Mouse (Mus musculus) limb, embryonic 11.5 days (tissue): ENCODE results near the gene Spink4. TPM values are rescaled to one million over a fixed set of nuclear protein-coding genes. Genes with fewer than 3 reads are reported as not detected.

Source experiments
- ATAC-seq: fragments of 200-750 bp; cut with Nextera tagmentation; 2 replicates; pipeline ENCODE4 v1.8.0; 2017; ENCODE audit warnings: low read depth; ENCODE audit not compliant: insufficient number of reproducible peaks, low FRiP score, low TSS enrichment
- DNase-seq: peaks from one replicate; pipeline ENCODE4 v3.0.0-alpha.2; 2015; ENCODE audit warnings: low spot score
- H3K27ac ChIP-seq: fragments of 300-500 bp; sonication (generic); replicated peaks from 2 replicates; pipeline ENCODE4 v1.5.1; 2014; ENCODE audit warnings: low read depth, mild to moderate bottlenecking, low read length
- H3K27me3 ChIP-seq: fragments of 300-500 bp; sonication (generic); 2 replicates; pipeline ENCODE4 v1.6.1; 2014; ENCODE audit warnings: mild to moderate bottlenecking, low read length, mixed read lengths; ENCODE audit not compliant: control insufficient read depth, insufficient read depth
- H3K36me3 ChIP-seq: fragments of 300-500 bp; sonication (generic); 2 replicates; pipeline ENCODE4 v1.6.1; 2014; ENCODE audit warnings: mild to moderate bottlenecking, low read length, moderate library complexity, mixed read lengths; ENCODE audit not compliant: control insufficient read depth, insufficient read depth
- H3K4me1 ChIP-seq: fragments of 300-500 bp; sonication (generic); 2 replicates; pipeline ENCODE4 v1.6.1; 2014; ENCODE audit warnings: low read length, mixed read lengths; ENCODE audit not compliant: control insufficient read depth, insufficient read depth
- H3K4me2 ChIP-seq: fragments of 300-500 bp; sonication (generic); 2 replicates; pipeline ENCODE4 v1.6.1; 2014; ENCODE audit warnings: low read depth, mild to moderate bottlenecking, moderate library complexity; ENCODE audit not compliant: severe bottlenecking
- H3K4me3 ChIP-seq: fragments of 300-500 bp; sonication (generic); 2 replicates; pipeline ENCODE4 v1.5.1; 2014; ENCODE audit warnings: low read depth, low read length
- H3K9ac ChIP-seq: fragments of 300-500 bp; sonication (generic); 2 replicates; pipeline ENCODE4 v1.6.1; 2014; ENCODE audit warnings: mild to moderate bottlenecking, low read length
- H3K9me3 ChIP-seq: fragments of 300-500 bp; sonication (generic); 2 replicates; pipeline ENCODE4 v1.6.1; 2016; ENCODE audit warnings: low read length; ENCODE audit not compliant: control insufficient read depth
- WGBS: fragments of 180-500 bp; shearing (Covaris S2); extraction: QIAGEN DNeasy Blood & Tissue Kit; methylation state at CpG from one replicate; pipeline ENCODE4 v1.1.7; 2014; 5-methylcytosine and 5-hydroxymethylcytosine counted together
- polyA plus RNA-seq: library from polyadenylated mRNA; unstranded; fragments of >200 nt; fragmentation: Nextera tagmentation; extraction: Ambion mirVana; gene quantifications from 2 replicates; pipeline ENCODE4 v1.2.1, GENCODE M21; 2014

The Spink4 gene
- not detected in 2 replicates for polyA plus RNA-seq

DNA sequence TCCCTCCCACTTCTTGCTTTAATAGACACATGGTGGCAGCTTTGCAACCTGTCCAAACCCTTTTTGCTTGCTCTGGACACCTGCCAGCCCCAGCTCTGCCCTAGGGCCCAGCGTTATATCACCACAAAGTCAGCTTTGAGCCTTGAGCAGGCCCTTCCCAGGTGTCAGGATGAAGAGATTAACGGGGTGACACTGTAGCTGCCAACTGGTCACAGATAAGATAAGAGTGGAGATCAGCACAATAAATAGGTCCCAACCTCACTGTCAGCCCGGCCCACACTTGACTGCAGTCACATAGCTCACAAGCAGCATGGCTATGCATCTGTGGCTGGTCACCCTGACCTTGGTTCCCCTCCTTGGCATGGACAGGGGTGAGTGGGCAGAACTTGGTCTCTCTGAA, at the start of gene Spink4:
TSS of gene Spink4 (plus strand) at position 268 of the 400 bp plus-strand sequence.
- Histone ChIP-seq H3K4me3 (no peak within 1 kb of the TSS), H3K27me3 (no peaks in the 10 kb centered on the region), H3K4me2 (no peak within 1 kb of the TSS), H3K9me3 (no peaks in the 10 kb centered on the region), H3K9ac (no peak within 1 kb of the TSS), H3K4me1 (no peaks in the 10 kb centered on the region), H3K27ac (no peak within 1 kb of the TSS), H3K36me3 (no peaks in the 10 kb centered on the region)
- WGBS: 50% methylated on average over 3 of the region's 3 CpGs
- ATAC-seq (no peak), DNase-seq (no peak)

DNA sequence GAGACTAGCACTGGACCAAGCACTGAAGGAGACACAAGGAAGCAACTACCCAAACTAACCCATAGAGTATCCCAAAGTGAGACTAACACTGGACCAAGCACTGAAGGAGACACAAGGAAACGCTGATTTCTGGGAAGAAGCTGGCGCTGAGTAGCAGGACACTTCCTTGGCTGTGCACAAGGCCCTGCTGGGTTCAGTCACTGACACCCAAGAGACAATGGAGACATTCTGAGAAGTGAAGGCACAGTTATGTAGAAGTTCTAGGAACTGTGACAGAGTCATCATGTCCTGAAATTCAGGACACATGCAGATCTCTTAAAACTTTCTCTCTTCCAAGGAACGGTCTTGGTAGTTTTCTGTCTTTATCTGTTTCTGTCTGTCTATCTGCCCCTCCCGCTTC, 49.6 kb upstream of the Spink4 start:
- 89% methylated on average over 4 of the region's 4 CpGs for WGBS
- no peak for DNase-seq
- Histone ChIP-seq H3K4me3 (no peak overlapping the region), H3K27ac (no peak overlapping the region), H3K9ac (no peak overlapping the region), H3K4me1 (peaks cover 13% of the 10 kb centered on the region), H3K27me3 (no peaks in the 10 kb centered on the region), H3K36me3 (no peaks in the 10 kb centered on the region), H3K9me3 (no peaks in the 10 kb centered on the region), H3K4me2 (no peak overlapping the region)
- no peak for ATAC-seq

DNA sequence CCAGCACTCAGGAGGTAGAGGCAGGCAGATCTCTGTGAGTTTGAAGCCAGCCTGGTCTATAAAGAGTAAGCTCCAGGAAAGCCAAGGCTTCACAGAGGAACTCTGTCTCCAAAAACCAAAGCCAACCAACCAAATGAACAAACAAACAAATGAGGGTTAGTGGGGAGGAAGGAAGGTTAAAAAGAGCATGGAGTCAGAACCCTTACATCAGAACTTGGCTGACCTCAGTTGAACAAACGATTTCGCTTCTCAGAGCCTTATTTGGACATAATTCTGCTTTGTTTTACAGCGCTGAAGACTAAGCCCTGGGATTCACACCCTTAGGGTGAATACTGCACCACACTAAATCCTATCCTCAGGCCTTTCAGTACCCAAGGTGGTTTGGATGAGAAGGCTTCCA, 47.7 kb upstream of the Spink4 start:
- Histone ChIP-seq H3K4me1 (peaks cover 19% of the 10 kb centered on the region), H3K4me2 (no peak overlapping the region), H3K27ac (no peak overlapping the region), H3K27me3 (no peaks in the 10 kb centered on the region), H3K9ac (no peak overlapping the region), H3K4me3 (no peak overlapping the region), H3K36me3 (no peaks in the 10 kb centered on the region), H3K9me3 (no peaks in the 10 kb centered on the region)
- WGBS: 93% methylated on average over 3 of the region's 3 CpGs
- DNase-seq (no peak), ATAC-seq (no peak)

DNA sequence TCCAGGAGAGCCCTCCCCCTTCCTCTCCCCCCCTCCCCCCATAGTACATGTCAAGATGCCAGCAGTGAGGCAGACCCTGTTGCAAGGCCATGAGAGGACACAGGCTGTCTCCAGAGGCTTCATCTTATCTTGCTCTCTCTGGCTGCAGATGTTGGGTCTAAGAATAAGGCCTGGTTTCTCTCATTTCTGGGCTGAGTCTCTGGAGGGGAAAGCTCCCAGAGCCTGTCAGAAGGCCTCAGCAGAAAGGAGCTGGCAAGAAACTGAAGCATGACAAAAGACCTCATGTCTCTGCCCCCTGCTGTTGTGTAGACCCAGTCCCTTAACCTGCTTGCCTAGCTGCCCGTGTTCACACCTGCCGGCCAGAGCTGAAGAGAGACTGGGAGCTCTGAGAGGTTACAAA, 46.5 kb upstream of the Spink4 start:
- peak overlapping the region; percentile 63; the same call in 1 of the 2 replicates for H3K27ac ChIP-seq
- no peaks in the 10 kb centered on the region for H3K27me3 ChIP-seq
- H3K36me3 ChIP-seq: no peaks in the 10 kb centered on the region
- peaks cover 23% of the 10 kb centered on the region for H3K4me1 ChIP-seq
- H3K4me3 ChIP-seq: no peak overlapping the region
- H3K9me3 ChIP-seq: no peaks in the 10 kb centered on the region
- ATAC-seq (no peak), DNase-seq (no peak)
- H3K9ac ChIP-seq: peak overlapping the region; percentile 32
- H3K4me2 ChIP-seq: no peak overlapping the region
- WGBS: 66% methylated on average over 2 of the region's 2 CpGs

DNA sequence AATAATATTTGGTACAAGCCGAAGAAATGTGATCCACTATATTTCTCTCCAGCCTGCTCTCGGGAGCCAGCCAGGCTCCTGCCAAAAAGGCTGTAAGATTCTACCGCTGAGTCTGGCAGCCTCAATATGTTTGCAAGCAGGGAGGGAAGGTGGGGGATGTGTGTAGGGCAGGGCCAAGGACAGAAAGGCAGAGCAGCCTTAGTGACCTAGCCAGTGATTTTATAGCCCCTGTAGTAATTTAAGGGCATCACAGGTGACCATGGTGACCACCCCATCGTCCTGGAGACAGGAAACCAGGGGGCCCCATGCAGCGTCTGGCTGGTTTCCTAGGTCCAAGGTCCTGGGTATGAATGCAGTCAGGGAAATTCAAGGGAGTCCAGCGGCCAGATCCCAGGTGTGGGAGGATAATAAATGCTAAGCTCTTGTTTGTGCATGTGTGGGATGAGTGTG, 45.7 kb upstream of the Spink4 start:
- Histone ChIP-seq H3K4me1 (peaks cover 23% of the 10 kb centered on the region), H3K4me2 (no peak overlapping the region), H3K9me3 (no peaks in the 10 kb centered on the region), H3K36me3 (no peaks in the 10 kb centered on the region), H3K4me3 (no peak overlapping the region), H3K27me3 (no peaks in the 10 kb centered on the region), H3K9ac (peak overlapping the region; percentile 32), H3K27ac (peak overlapping the region; percentile 63)
- DNase-seq: peak; percentile 57
- ATAC-seq: peak; percentile 22; the same call in 1 of the 2 replicates
- 13% methylated on average over 6 of the region's 6 CpGs for WGBS

DNA sequence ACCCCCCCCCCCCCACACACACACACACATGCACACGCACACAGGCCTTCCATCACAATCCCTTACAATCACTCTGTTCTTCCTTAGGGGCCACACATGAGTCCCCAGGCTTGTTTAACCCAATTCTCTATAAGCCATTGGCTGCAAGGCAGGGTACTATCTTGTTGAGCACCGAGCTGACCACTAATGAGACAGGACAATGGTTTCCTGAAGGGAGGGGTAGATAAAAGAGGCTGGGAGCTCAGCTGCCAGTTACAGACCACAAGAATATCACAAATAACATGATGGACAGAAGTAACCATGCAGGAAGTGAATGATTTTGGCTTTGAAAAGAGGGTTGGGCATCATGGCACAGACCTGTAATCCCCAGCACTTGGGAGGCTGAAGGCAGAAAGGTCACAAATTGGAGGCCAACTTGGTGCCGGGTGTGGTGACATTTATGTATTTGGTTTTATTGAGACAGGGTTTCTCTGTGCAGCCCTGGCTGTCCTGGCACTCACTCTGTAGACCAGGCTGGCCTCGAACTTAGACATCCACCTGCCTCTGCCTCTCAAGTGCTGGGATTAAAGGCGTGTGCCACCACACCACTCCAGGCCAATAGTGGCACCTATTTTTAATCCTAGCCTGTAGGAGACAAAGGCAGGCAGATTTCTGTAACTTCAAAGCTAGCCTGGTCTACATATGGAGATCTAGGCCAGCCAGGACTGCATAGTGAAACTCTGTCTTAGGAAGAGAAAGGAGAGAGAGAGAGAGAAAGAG, 44.9 kb upstream of the Spink4 start:
- DNase-seq: no peak
- WGBS: 81% methylated on average over 5 of the region's 5 CpGs
- Histone ChIP-seq H3K9me3 (no peaks in the 10 kb centered on the region), H3K27ac (peak overlapping the region; percentile 63; the same call in 1 of the 2 replicates), H3K36me3 (no peaks in the 10 kb centered on the region), H3K9ac (no peak overlapping the region), H3K27me3 (no peaks in the 10 kb centered on the region), H3K4me1 (peaks cover 23% of the 10 kb centered on the region), H3K4me2 (no peak overlapping the region), H3K4me3 (no peak overlapping the region)
- ATAC-seq: no peak

DNA sequence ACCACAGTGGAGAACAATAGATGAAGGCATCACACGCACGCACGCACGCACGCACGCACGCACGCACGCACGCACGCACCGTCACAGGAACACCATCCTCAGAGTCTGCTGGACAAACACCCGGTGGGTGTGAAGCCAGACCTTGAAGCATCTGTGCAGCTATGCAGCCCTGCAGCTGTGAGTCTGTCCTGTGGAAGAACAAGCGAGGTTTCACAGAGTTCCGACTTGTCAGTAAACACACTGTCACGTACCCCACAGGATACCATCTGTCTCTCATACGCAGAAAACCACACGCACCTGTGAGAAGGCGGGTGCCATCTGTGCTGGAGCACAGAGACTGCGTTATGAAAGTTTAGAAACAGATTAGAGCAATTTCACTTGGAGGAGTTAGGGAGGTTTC, 44.0 kb upstream of the Spink4 start:
- Histone ChIP-seq H3K27ac (no peak overlapping the region), H3K4me1 (peaks cover 23% of the 10 kb centered on the region), H3K4me2 (no peak overlapping the region), H3K27me3 (no peaks in the 10 kb centered on the region), H3K9me3 (no peaks in the 10 kb centered on the region), H3K4me3 (no peak overlapping the region), H3K36me3 (no peaks in the 10 kb centered on the region), H3K9ac (no peak overlapping the region)
- no peak for DNase-seq
- 89% methylated on average over 20 of the region's 20 CpGs for WGBS
- no peak for ATAC-seq

DNA sequence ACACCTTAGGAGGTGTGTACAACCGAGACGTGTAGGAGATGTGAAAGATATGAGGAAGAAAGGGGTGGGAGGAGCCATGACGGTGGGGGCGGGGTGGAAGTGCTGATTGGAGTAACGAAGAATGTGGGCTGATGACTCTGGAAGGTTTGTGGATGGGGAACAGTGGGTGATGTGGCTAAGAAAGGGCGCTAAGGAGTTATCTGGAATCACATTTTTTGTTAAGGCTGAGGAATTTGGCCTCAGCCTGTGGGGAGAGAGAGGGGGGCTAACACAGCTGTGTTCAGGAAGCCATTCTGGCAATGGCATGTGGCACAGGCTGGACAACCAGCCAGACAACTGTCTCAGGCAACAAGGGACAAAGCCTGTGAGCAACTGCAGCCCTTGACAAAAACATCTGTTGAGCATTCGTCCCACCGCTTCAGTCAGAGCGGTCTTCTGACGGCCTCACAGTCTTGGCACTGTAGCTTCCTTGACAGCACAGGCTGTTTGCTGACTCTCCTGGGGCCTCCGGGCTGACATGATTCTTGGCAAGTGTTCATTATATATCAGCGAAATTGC, 43.0 kb upstream of the Spink4 start:
- Histone ChIP-seq H3K27me3 (no peaks in the 10 kb centered on the region), H3K4me3 (no peak overlapping the region), H3K9me3 (no peaks in the 10 kb centered on the region), H3K4me2 (no peak overlapping the region), H3K9ac (no peak overlapping the region), H3K27ac (peak overlapping the region; percentile 45; the same call in 1 of the 2 replicates), H3K4me1 (peaks cover 23% of the 10 kb centered on the region), H3K36me3 (no peaks in the 10 kb centered on the region)
- DNase-seq (peak; percentile 44), ATAC-seq (peak; percentile 32; the same call in 1 of the 2 replicates)
- 38% methylated on average over 12 of the region's 12 CpGs for WGBS
